Mouse (Mus musculus): ENCODE data around the gene Gria2. TPM values are rescaled to one million over a fixed set of nuclear protein-coding genes. Genes with fewer than 3 reads are reported as not detected.

Gria2 gene
- polyA plus RNA-seq (2015; fragmentation: Illumina TruSeq; extraction: RNeasy Lipid Tissue Mini Kit (QIAGEN cat#74804); ENCODE audit: low read depth, low replicate concordance) = 278 TPM

GRCm38 (mm10) chr3:80802596-80803081, at the start of gene Gria2:
Gene Gria2, minus strand, starts transcription at chr3:80802835.

Other genes starting within 250 kb of the Gria2 start
- 264 TPM for gene Glrb, start 110.8 kb upstream of the Gria2 start, polyA plus RNA-seq (2015; fragmentation: Illumina TruSeq; extraction: RNeasy Lipid Tissue Mini Kit (QIAGEN cat#74804); ENCODE audit: low read depth, low replicate concordance)
- gene Pdgfc, start 233.6 kb upstream of the Gria2 start, polyA plus RNA-seq (2015; fragmentation: Illumina TruSeq; extraction: RNeasy Lipid Tissue Mini Kit (QIAGEN cat#74804); ENCODE audit: low read depth, low replicate concordance) = 7.5 TPM

Data from brain, adult 10 weeks (tissue).